Mouse (Mus musculus) CH12.LX (cell line): ENCODE measurements at regions not wholly inside any gene's neighbourhood (a gene's known extent, or its start where the extent isn't known, plus 50 kb on each side); places are given as distances from the start of the nearest gene placed in this dataset.

Experiments
- DNase-seq: peaks from one replicate; pipeline ENCODE4 v3.0.0-alpha.2; 2013; ENCODE audit errors: extremely low read depth
- H3K27ac ChIP-seq: 2 replicates; pipeline ENCODE4 v1.5.1; 2012; ENCODE audit warnings: low read depth, mild to moderate bottlenecking, control low read depth, moderate library complexity; ENCODE audit not compliant: insufficient read depth
- H3K27me3 ChIP-seq: replicated peaks from 2 replicates; pipeline ENCODE3; 2012; ENCODE audit warnings: inconsistent platforms
- H3K36me3 ChIP-seq, 2 experiments: replicated peaks in 1 of 2; 2 replicates each; pipeline versions ENCODE3 to v1.6.1; 2012; ENCODE audit warnings: inconsistent platforms in 1 of 2, low read length in 1 of 2, mild to moderate bottlenecking in 1 of 2, mixed read lengths in 1 of 2, moderate library complexity in 1 of 2; ENCODE audit not compliant: control insufficient read depth in 1 of 2, insufficient read depth in 1 of 2
- H3K4me1 ChIP-seq, 2 experiments: 2 replicates each; pipeline ENCODE4 v1.6.1; 2012; ENCODE audit warnings: inconsistent platforms in 1 of 2, moderate library complexity in 1 of 2; ENCODE audit not compliant: insufficient read depth in 2 of 2, control insufficient read depth in 1 of 2
- H3K4me2 ChIP-seq: 2 replicates; pipeline ENCODE4 v1.6.1; 2012; ENCODE audit warnings: low read depth, mild to moderate bottlenecking, control low read depth; ENCODE audit not compliant: poor library complexity, insufficient read depth, severe bottlenecking
- H3K4me3 ChIP-seq, 3 experiments: fragments of 150-350 bp in 1 of 3; sonication (generic) in 1 of 3; replicated peaks in 1 of 3; 2 replicates each; pipeline versions ENCODE3 to v1.5.1; 2011 to 2012; ENCODE audit warnings: low read depth in 2 of 3, low read length in 2 of 3, mild to moderate bottlenecking in 2 of 3, moderate library complexity in 2 of 3, control low read depth in 1 of 3, improper control_type of control experiment in 1 of 3, inconsistent platforms in 1 of 3, mixed read lengths in 1 of 3; ENCODE audit not compliant: poor library complexity in 1 of 3
- H3K79me2 ChIP-seq: replicated peaks from 2 replicates; pipeline ENCODE4 v1.6.1; 2012; ENCODE audit warnings: mild to moderate bottlenecking, moderate library complexity; ENCODE audit not compliant: control insufficient read depth, poor library complexity, insufficient read depth, severe bottlenecking; ENCODE audit errors: extremely low read depth
- H3K9ac ChIP-seq: 2 replicates; pipeline ENCODE4 v1.6.1; 2012; ENCODE audit warnings: low read depth, mild to moderate bottlenecking, control low read depth, moderate library complexity; ENCODE audit not compliant: insufficient read depth
- H3K9me3 ChIP-seq: replicated peaks from 2 replicates; pipeline ENCODE3; 2012; ENCODE audit warnings: low read length, inconsistent platforms, mixed read lengths
- EP300 ChIP-seq: IDR thresholded peaks from 2 replicates; pipeline ENCODE4 v1.6.1; 2011; ENCODE audit warnings: low read length, improper control_type of control experiment
- ETS1 ChIP-seq: conservative IDR thresholded peaks from 2 replicates; pipeline ENCODE4 v1.6.1; 2012; ENCODE audit warnings: low read depth, mild to moderate bottlenecking, inconsistent platforms, low read length, improper control_type of control experiment, moderate library complexity
- GABPA ChIP-seq: IDR thresholded peaks from 2 replicates; pipeline ENCODE4 v1.6.1; 2012; ENCODE audit warnings: low read depth, low read length, improper control_type of control experiment, inconsistent platforms; ENCODE audit not compliant: insufficient replicate concordance
- HCFC1 ChIP-seq: IDR thresholded peaks from 2 replicates; pipeline ENCODE4 v1.6.1; 2012; ENCODE audit warnings: low read depth, mild to moderate bottlenecking, inconsistent platforms, low read length, improper control_type of control experiment
- IRF4 ChIP-seq: IDR thresholded peaks from 2 replicates; pipeline ENCODE4 v1.6.1; 2014; ENCODE audit warnings: low read depth, mild to moderate bottlenecking, inconsistent platforms, low read length, improper control_type of control experiment
- JUN ChIP-seq: IDR thresholded peaks from 2 replicates; pipeline ENCODE4 v1.6.1; 2011; ENCODE audit warnings: low read depth, mild to moderate bottlenecking, low read length, improper control_type of control experiment, moderate library complexity; ENCODE audit not compliant: insufficient read depth
- JUND ChIP-seq: conservative IDR thresholded peaks from 2 replicates; pipeline ENCODE4 v1.6.1; 2011; ENCODE audit warnings: low read depth, low read length, improper control_type of control experiment
- MAFK ChIP-seq: IDR thresholded peaks from 2 replicates; pipeline ENCODE4 v1.6.1; 2011; ENCODE audit warnings: low read length, improper control_type of control experiment; ENCODE audit not compliant: insufficient replicate concordance
- MAX ChIP-seq: IDR thresholded peaks from 2 replicates; pipeline ENCODE4 v1.6.1; 2011; ENCODE audit warnings: low read length, improper control_type of control experiment
- MAZ ChIP-seq: IDR thresholded peaks from 2 replicates; pipeline ENCODE4 v1.6.1; 2012; ENCODE audit warnings: low read depth, mild to moderate bottlenecking, inconsistent platforms, low read length, improper control_type of control experiment, moderate library complexity
- MYC ChIP-seq: IDR thresholded peaks from 2 replicates; pipeline ENCODE4 v1.6.1; 2011; ENCODE audit warnings: low read depth, mild to moderate bottlenecking, improper control_type of control experiment, low read length
- NELFE ChIP-seq: IDR thresholded peaks from 2 replicates; pipeline ENCODE4 v1.6.1; 2011; ENCODE audit warnings: low read depth, low read length, improper control_type of control experiment
- NRF1 ChIP-seq: IDR thresholded peaks from 2 replicates; pipeline ENCODE4 v1.6.1; 2014; ENCODE audit warnings: low read depth, mild to moderate bottlenecking, inconsistent platforms, low read length, improper control_type of control experiment, moderate library complexity
- POLR2AphosphoS2 ChIP-seq: IDR thresholded peaks from 2 replicates; pipeline ENCODE4 v1.6.1; 2011; ENCODE audit warnings: low read depth, low read length, improper control_type of control experiment
- RAD21 ChIP-seq: IDR thresholded peaks from 2 replicates; pipeline ENCODE4 v1.6.1; 2011; ENCODE audit warnings: low read depth, mild to moderate bottlenecking, low read length, improper control_type of control experiment, moderate library complexity
- RCOR1 ChIP-seq: conservative IDR thresholded peaks from 2 replicates; pipeline ENCODE4 v1.6.1; 2012; ENCODE audit warnings: low read depth, mild to moderate bottlenecking, inconsistent platforms, low read length, improper control_type of control experiment
- TBP ChIP-seq: conservative IDR thresholded peaks from 2 replicates; pipeline ENCODE4 v1.6.1; 2011; ENCODE audit warnings: low read depth, low read length, improper control_type of control experiment
- TCF12 ChIP-seq: IDR thresholded peaks from 2 replicates; pipeline ENCODE4 v1.6.1; 2014; ENCODE audit warnings: low read depth, mild to moderate bottlenecking, inconsistent platforms, low read length, improper control_type of control experiment
- ZC3H11A ChIP-seq: IDR thresholded peaks from 2 replicates; pipeline ENCODE4 v1.6.1; 2012; ENCODE audit warnings: low read depth, mild to moderate bottlenecking, inconsistent platforms, low read length, improper control_type of control experiment
- ZKSCAN1 ChIP-seq: IDR thresholded peaks from 2 replicates; pipeline ENCODE4 v1.6.1; 2012; ENCODE audit warnings: low read depth, inconsistent platforms, low read length, improper control_type of control experiment, borderline replicate concordance
- dilution Hi-C: fragments of 300-500 bp; cut with MboI; formaldehyde crosslinking; loops from 2 replicates; pipeline ENCODE4 v1.14.3; 2020; ENCODE audit warnings: low sequenced_read_pairs; ENCODE audit not compliant: extremely low pct_unique_long_range_greater_than_20kb, extremely low pct_ligation_motif_present
- in situ Hi-C: fragments of 300-500 bp; cut with MboI; formaldehyde crosslinking; loops from 3 replicates; pipeline ENCODE4 v1.14.3; 2019; ENCODE audit warnings: low sequenced_read_pairs, low pct_ligation_motif_present, low pct_unique_long_range_greater_than_20kb, mixed read lengths

DNA sequence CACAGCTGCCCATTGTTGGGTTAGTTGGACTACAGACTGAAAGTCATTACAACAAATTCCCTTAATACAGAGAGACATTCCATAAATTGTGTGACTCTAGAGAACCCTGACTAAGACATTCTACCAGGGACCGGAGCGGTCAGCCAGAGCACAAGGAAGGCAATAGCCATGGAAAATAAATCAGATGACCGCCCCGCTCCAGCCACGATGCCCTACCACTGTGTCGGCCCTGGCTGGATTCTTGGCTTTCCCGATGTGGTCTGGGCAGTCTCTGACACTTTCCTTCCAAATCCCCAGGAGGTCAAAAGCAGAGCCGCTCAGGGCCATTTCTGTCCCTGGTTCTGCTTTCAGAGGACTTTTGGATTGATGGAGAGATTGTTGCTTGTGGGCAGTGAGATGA lies 57.8 kb downstream of the Lsm3 start:
- Histone ChIP-seq H3K9ac (no peak overlapping the region), H3K36me3 (no peaks in the 10 kb centered on the region), H3K27me3 (no peaks in the 10 kb centered on the region), H3K27ac (no peak overlapping the region), H3K4me2 (no peak overlapping the region), H3K4me1 (no peaks in the 10 kb centered on the region), H3K79me2 (no peaks in the 10 kb centered on the region), H3K9me3 (no peaks in the 10 kb centered on the region), H3K4me3 (no peak overlapping the region)
- dilution Hi-C loops (no loop called here), in situ Hi-C loops (loop anchor here (5.0 kb wide), 1 partner anchor 169 kb away; no protein-coding TSS in a partner anchor)
- DNase-seq = no peak
- no peak for TF ChIP-seq JUND
- no peak for TF ChIP-seq MAZ
- no peak for TF ChIP-seq NELFE
- TF ChIP-seq IRF4 = no peak
- no peak for TF ChIP-seq ZKSCAN1
- no peak for TF ChIP-seq ETS1
- TF ChIP-seq NRF1 = no peak

DNA sequence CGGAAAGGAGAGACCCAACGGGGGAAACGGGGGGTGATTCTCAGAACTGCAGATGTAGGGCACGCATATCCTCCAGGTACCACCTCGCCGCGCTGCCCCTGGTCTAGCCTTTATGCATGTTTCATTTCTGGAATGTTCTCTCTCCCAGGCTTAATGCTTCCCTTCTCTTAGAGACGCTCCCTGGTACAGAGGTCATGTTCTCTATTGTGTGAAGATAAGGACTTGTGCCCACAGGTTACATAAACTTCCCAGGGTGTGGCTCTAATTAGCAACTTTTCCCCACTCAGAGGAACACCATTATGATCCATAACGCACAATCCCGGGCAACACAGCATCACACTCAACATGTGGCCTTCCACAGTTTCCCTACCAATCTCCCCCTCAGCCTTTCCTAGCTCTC lies 58.7 kb downstream of the Lsm3 start:
- Histone ChIP-seq H3K9me3 (no peaks in the 10 kb centered on the region), H3K4me3 (no peak overlapping the region), H3K9ac (no peak overlapping the region), H3K36me3 (no peaks in the 10 kb centered on the region), H3K4me2 (no peak overlapping the region), H3K4me1 (no peaks in the 10 kb centered on the region), H3K79me2 (no peaks in the 10 kb centered on the region), H3K27ac (no peak overlapping the region), H3K27me3 (no peaks in the 10 kb centered on the region)
- TF ChIP-seq RCOR1 (no peak), MYC (no peak), TCF12 (no peak), GABPA (no peak), MAFK (no peak), JUN (no peak), HCFC1 (no peak), TBP (no peak), POLR2AphosphoS2 (no peak), ETS1 (no peak), MAX (no peak), EP300 (no peak), ZC3H11A (no peak), RAD21 (no peak)
- dilution Hi-C loops = no loop called here
- no peak for DNase-seq
- in situ Hi-C loops = loop anchor here (5.0 kb wide), 1 partner anchor 168 kb away; no protein-coding TSS in a partner anchor
